ENCODE assay signal across 8 mouse cellular contexts in genomic region chr6:125088561-125089321, GRCm38 (mm10). TPM values are rescaled to one million over a fixed set of nuclear protein-coding genes. Genes with fewer than 3 reads are reported as not detected.
DNase-seq lines count a peak whose midpoint lies in the region; ATAC-seq and TF ChIP-seq lines count a peak whose summit lies in the region.

No protein-coding gene starts in this region.

- H3K79me2 ChIP-seq in heart, adult 2 months (replicated peaks; ENCODE audit: control insufficient read depth, insufficient read depth, low read length), result no peaks in the 10 kb centered on the region

- DNase-seq in spleen, postnatal 10 days (ENCODE audit: low spot score in 2 of 2), result peak; percentile 51 to 68
- DNase-seq in spleen, adult 18-20 months, result no peak
- DNase-seq in heart, adult 2 months, result peak; percentile 78 to 85
- DNase-seq in kidney, adult 2 months, result peak; percentile 94

- intact Hi-C loops in heart, adult 2 months (cut with DNase I), result loop anchor here (2.0 kb wide), 1 partner anchor 78 kb away; no protein-coding TSS in a partner anchor

- TF ChIP-seq CTCF in heart, adult 2 months (IDR thresholded peaks at IDR 0.05), result no peak
- no peak for TF ChIP-seq CTCF in kidney, adult 2 months (conservative IDR thresholded peaks at IDR 0.05; ENCODE audit: insufficient read depth, insufficient read length, low read depth, low read length)

- peak overlapping the region; percentile 58 for H3K4me2 ChIP-seq in embryonic facial prominence, embryonic 13.5 days
- peak overlapping the region; percentile 62 for H3K4me2 ChIP-seq in limb, embryonic 13.5 days (replicated peaks)
- H3K4me2 ChIP-seq in midbrain, embryonic 12.5 days (replicated peaks), result peak overlapping the region; percentile 44
- H3K4me2 ChIP-seq in stomach, embryonic 15.5 days, result peak overlapping the region; percentile 62

- ATAC-seq in embryonic facial prominence, embryonic 13.5 days (ENCODE audit: insufficient number of reproducible peaks, insufficient read depth, low FRiP score, low TSS enrichment, low read depth), result peak; percentile 81
- ATAC-seq in limb, embryonic 13.5 days (ENCODE audit: low FRiP score, low read depth), result peak; percentile 84
- ATAC-seq in midbrain, embryonic 12.5 days (ENCODE audit: low FRiP score, low read depth), result peak; percentile 87
- ATAC-seq in stomach, embryonic 15.5 days (ENCODE audit: insufficient read depth, low FRiP score, low read depth), result peak; percentile 73

- H3K27me3 ChIP-seq in embryonic facial prominence, embryonic 13.5 days, result no peaks in the 10 kb centered on the region
- H3K27me3 ChIP-seq in heart, adult 2 months (ENCODE audit: control insufficient read depth, insufficient read depth, low read length), result no peaks in the 10 kb centered on the region
- H3K27me3 ChIP-seq in kidney, adult 2 months (replicated peaks; ENCODE audit: control insufficient read depth, insufficient read depth, low read length), result no peaks in the 10 kb centered on the region
- H3K27me3 ChIP-seq in limb, embryonic 13.5 days, result no peaks in the 10 kb centered on the region
- H3K27me3 ChIP-seq in midbrain, embryonic 12.5 days, result no peaks in the 10 kb centered on the region
- H3K27me3 ChIP-seq in stomach, embryonic 15.5 days (replicated peaks), result no peaks in the 10 kb centered on the region

- TF ChIP-seq POLR2A in heart, adult 2 months (IDR thresholded peaks at IDR 0.05; ENCODE audit: insufficient read depth, low read depth, low read length), result peak; percentile 67
- TF ChIP-seq POLR2A in kidney, adult 2 months (IDR thresholded peaks at IDR 0.05; ENCODE audit: low read depth, low read length), result peak; percentile 13

- peak overlapping the region; percentile 59 for H3K9ac ChIP-seq in embryonic facial prominence, embryonic 13.5 days
- peak overlapping the region; percentile 53 for H3K9ac ChIP-seq in heart, adult 2 months (ENCODE audit: low read depth, low read length)
- H3K9ac ChIP-seq in limb, embryonic 13.5 days, result peak overlapping the region; percentile 59
- H3K9ac ChIP-seq in midbrain, embryonic 12.5 days (replicated peaks), result peak overlapping the region; percentile 43; the same call in 1 of the 2 replicates
- no peak overlapping the region for H3K9ac ChIP-seq in stomach, embryonic 15.5 days

- no peaks in the 10 kb centered on the region for H3K36me3 ChIP-seq in embryonic facial prominence, embryonic 13.5 days
- no peaks in the 10 kb centered on the region for H3K36me3 ChIP-seq in heart, adult 2 months (ENCODE audit: control insufficient read depth, insufficient read depth, low read length)
- no peaks in the 10 kb centered on the region for H3K36me3 ChIP-seq in kidney, adult 2 months (ENCODE audit: control insufficient read depth, insufficient read depth, low read length)
- no peaks in the 10 kb centered on the region for H3K36me3 ChIP-seq in limb, embryonic 13.5 days
- H3K36me3 ChIP-seq in midbrain, embryonic 12.5 days, result no peaks in the 10 kb centered on the region
- H3K36me3 ChIP-seq in stomach, embryonic 15.5 days, result no peaks in the 10 kb centered on the region

- H3K4me3 ChIP-seq in embryonic facial prominence, embryonic 13.5 days, result peak overlapping the region; percentile 6; the same call in 1 of the 2 replicates
- no peak overlapping the region for H3K4me3 ChIP-seq in heart, adult 2 months
- peak overlapping the region; percentile 4; the same call in 1 of the 2 replicates for H3K4me3 ChIP-seq in kidney, adult 2 months (ENCODE audit: insufficient read depth, low read depth, low read length)
- no peak overlapping the region for H3K4me3 ChIP-seq in limb, embryonic 13.5 days
- H3K4me3 ChIP-seq in midbrain, embryonic 12.5 days, result no peak overlapping the region
- H3K4me3 ChIP-seq in stomach, embryonic 15.5 days (replicated peaks), result peak overlapping the region; percentile 24; the same call in 1 of the 2 replicates

- peak overlapping the region; percentile 97 for H3K27ac ChIP-seq in embryonic facial prominence, embryonic 13.5 days
- H3K27ac ChIP-seq in heart, adult 2 months, result peak overlapping the region; percentile 87
- peak overlapping the region; percentile 87 for H3K27ac ChIP-seq in kidney, adult 2 months (ENCODE audit: insufficient read depth, low read depth, low read length)
- peak overlapping the region; percentile 97 for H3K27ac ChIP-seq in limb, embryonic 13.5 days
- H3K27ac ChIP-seq in midbrain, embryonic 12.5 days (replicated peaks), result peak overlapping the region; percentile 98
- H3K27ac ChIP-seq in stomach, embryonic 15.5 days, result peak overlapping the region; percentile 96

- peaks cover 30% of the 10 kb centered on the region for H3K4me1 ChIP-seq in embryonic facial prominence, embryonic 13.5 days
- peaks cover 8% of the 10 kb centered on the region for H3K4me1 ChIP-seq in heart, adult 2 months (ENCODE audit: control insufficient read depth, insufficient read depth, low read length)
- peaks cover 13% of the 10 kb centered on the region for H3K4me1 ChIP-seq in kidney, adult 2 months (ENCODE audit: control insufficient read depth, insufficient read depth, low read length)
- H3K4me1 ChIP-seq in limb, embryonic 13.5 days, result peaks cover 27% of the 10 kb centered on the region
- H3K4me1 ChIP-seq in midbrain, embryonic 12.5 days, result peaks cover 26% of the 10 kb centered on the region
- H3K4me1 ChIP-seq in stomach, embryonic 15.5 days, result peaks cover 33% of the 10 kb centered on the region

- WGBS in embryonic facial prominence, embryonic 13.5 days, result 3% methylated on average over 18 of the region's 20 CpGs
- 5% methylated on average over 20 of the region's 20 CpGs for WGBS in heart, adult 2 months
- 3% methylated on average over 20 of the region's 20 CpGs for WGBS in kidney, adult 2 months
- WGBS in limb, embryonic 13.5 days, result 2% methylated on average over 20 of the region's 20 CpGs
- WGBS in midbrain, embryonic 12.5 days, result 1% methylated on average over 20 of the region's 20 CpGs
- 1% methylated on average over 20 of the region's 20 CpGs for WGBS in stomach, embryonic 15.5 days

- no peaks in the 10 kb centered on the region for H3K9me3 ChIP-seq in embryonic facial prominence, embryonic 13.5 days
- H3K9me3 ChIP-seq in limb, embryonic 13.5 days, result no peaks in the 10 kb centered on the region
- H3K9me3 ChIP-seq in midbrain, embryonic 12.5 days, result no peaks in the 10 kb centered on the region
- H3K9me3 ChIP-seq in stomach, embryonic 15.5 days, result no peaks in the 10 kb centered on the region

- no peak for TF ChIP-seq EP300 in heart, adult 2 months (IDR thresholded peaks at IDR 0.05; ENCODE audit: insufficient read depth, low read depth, low read length)

RNA-seq across cellular contexts. Expression of gene Chd4, which starts 7.0 kb away (rescaled TPM):
- 83.3 and 91.2 TPM in 2 replicates for polyA plus RNA-seq in embryonic facial prominence, embryonic 13.5 days (2015; fragmentation: Nextera tagmentation; extraction: Ambion mirVana)
- total RNA-seq in heart, adult 2 months (2021), result 100 to 1,000 TPM in 1 of 2 experiments, 10 to 100 TPM in 1; 97.1 to 113 TPM
- 28.3 and 31.6 TPM in 2 replicates for polyA plus RNA-seq in heart, adult 2 months (2012; rRNA removed)
- 43.6 and 57.7 TPM in 2 replicates for polyA plus RNA-seq in kidney, adult 2 months (2012; rRNA removed)
- 86.8 and 93.4 TPM in 2 replicates for polyA plus RNA-seq in limb, embryonic 13.5 days (2015; fragmentation: Nextera tagmentation; extraction: Ambion mirVana)
- 127 and 132 TPM in 2 replicates for polyA plus RNA-seq in midbrain, embryonic 12.5 days (2016; fragmentation: Nextera tagmentation; extraction: Ambion mirVana)
- polyA plus RNA-seq in stomach, embryonic 15.5 days (2015; fragmentation: Nextera tagmentation; extraction: Ambion mirVana), result 58.6 and 62.3 TPM in 2 replicates

RNA-seq across cellular contexts. Expression of gene Lpar5, which starts 21.0 kb away (rescaled TPM):
- polyA plus RNA-seq in embryonic facial prominence, embryonic 13.5 days (2015; fragmentation: Nextera tagmentation; extraction: Ambion mirVana), result 0.59 and 0.97 TPM in 2 replicates
- total RNA-seq in heart, adult 2 months (2021), result under 1 TPM in 1 of 2 experiments, not detected in 1; 0.20 TPM
- polyA plus RNA-seq in heart, adult 2 months (2012; rRNA removed), result 1.2 and 2.3 TPM in 2 replicates
- 2.9 and 3.5 TPM in 2 replicates for polyA plus RNA-seq in kidney, adult 2 months (2012; rRNA removed)
- 0.45 and 0.80 TPM in 2 replicates for polyA plus RNA-seq in limb, embryonic 13.5 days (2015; fragmentation: Nextera tagmentation; extraction: Ambion mirVana)
- 0.16 and 0.26 TPM in 2 replicates for polyA plus RNA-seq in midbrain, embryonic 12.5 days (2016; fragmentation: Nextera tagmentation; extraction: Ambion mirVana)
- 4.6 and 5.0 TPM in 2 replicates for polyA plus RNA-seq in stomach, embryonic 15.5 days (2015; fragmentation: Nextera tagmentation; extraction: Ambion mirVana)

RNA-seq across cellular contexts. Expression of gene Acrbp, which starts 39.3 kb away (rescaled TPM):
- 21.7 and 22.7 TPM in 2 replicates for polyA plus RNA-seq in embryonic facial prominence, embryonic 13.5 days (2015; fragmentation: Nextera tagmentation; extraction: Ambion mirVana)
- 1 to 10 TPM; 1.9 to 2.3 TPM for total RNA-seq in heart, adult 2 months (2021)
- polyA plus RNA-seq in heart, adult 2 months (2012; rRNA removed), result 13.6 and 16.3 TPM in 2 replicates
- 14.3 and 18.9 TPM in 2 replicates for polyA plus RNA-seq in kidney, adult 2 months (2012; rRNA removed)
- polyA plus RNA-seq in limb, embryonic 13.5 days (2015; fragmentation: Nextera tagmentation; extraction: Ambion mirVana), result 16.5 and 19.2 TPM in 2 replicates
- polyA plus RNA-seq in midbrain, embryonic 12.5 days (2016; fragmentation: Nextera tagmentation; extraction: Ambion mirVana), result 18.0 and 18.9 TPM in 2 replicates
- polyA plus RNA-seq in stomach, embryonic 15.5 days (2015; fragmentation: Nextera tagmentation; extraction: Ambion mirVana), result 9.9 and 11.8 TPM in 2 replicates

RNA-seq across cellular contexts. Expression of gene Nop2, which starts 43.0 kb away (rescaled TPM):
- 62.5 and 69.3 TPM in 2 replicates for polyA plus RNA-seq in embryonic facial prominence, embryonic 13.5 days (2015; fragmentation: Nextera tagmentation; extraction: Ambion mirVana)
- total RNA-seq in heart, adult 2 months (2021), result 10 to 100 TPM; 18.9 to 20.3 TPM
- 8.3 and 13.6 TPM in 2 replicates for polyA plus RNA-seq in heart, adult 2 months (2012; rRNA removed)
- 15.5 and 16.5 TPM in 2 replicates for polyA plus RNA-seq in kidney, adult 2 months (2012; rRNA removed)
- polyA plus RNA-seq in limb, embryonic 13.5 days (2015; fragmentation: Nextera tagmentation; extraction: Ambion mirVana), result 65.6 and 67.1 TPM in 2 replicates
- 54.1 and 56.4 TPM in 2 replicates for polyA plus RNA-seq in midbrain, embryonic 12.5 days (2016; fragmentation: Nextera tagmentation; extraction: Ambion mirVana)
- polyA plus RNA-seq in stomach, embryonic 15.5 days (2015; fragmentation: Nextera tagmentation; extraction: Ambion mirVana), result 55.6 and 60.1 TPM in 2 replicates

RNA-seq across cellular contexts. Expression of gene Ing4, which starts 49.2 kb away (rescaled TPM):
- 164 and 187 TPM in 2 replicates for polyA plus RNA-seq in embryonic facial prominence, embryonic 13.5 days (2015; fragmentation: Nextera tagmentation; extraction: Ambion mirVana)
- 10 to 100 TPM; 26.1 to 27.1 TPM for total RNA-seq in heart, adult 2 months (2021)
- polyA plus RNA-seq in heart, adult 2 months (2012; rRNA removed), result 26.3 and 36.2 TPM in 2 replicates
- 39.1 and 39.2 TPM in 2 replicates for polyA plus RNA-seq in kidney, adult 2 months (2012; rRNA removed)
- 183 and 190 TPM in 2 replicates for polyA plus RNA-seq in limb, embryonic 13.5 days (2015; fragmentation: Nextera tagmentation; extraction: Ambion mirVana)
- polyA plus RNA-seq in midbrain, embryonic 12.5 days (2016; fragmentation: Nextera tagmentation; extraction: Ambion mirVana), result 163 and 171 TPM in 2 replicates
- 102 and 115 TPM in 2 replicates for polyA plus RNA-seq in stomach, embryonic 15.5 days (2015; fragmentation: Nextera tagmentation; extraction: Ambion mirVana)

Comparison
In these comparisons a context has a peak if more than half of its experiments do, and no peak if none do; other contexts are left out.
1. DNase-seq: peak in spleen, postnatal 10 days (2 of 2), heart, adult 2 months (2 of 2) and kidney, adult 2 months (single experiment); none in spleen, adult 18-20 months (0 of 2).
2. H3K4me3 ChIP-seq: peak in embryonic facial prominence, embryonic 13.5 days (single experiment), kidney, adult 2 months (single experiment) and stomach, embryonic 15.5 days (single experiment); none in heart, adult 2 months (single experiment), limb, embryonic 13.5 days (single experiment) and midbrain, embryonic 12.5 days (single experiment).
3. Peak in every context shown above with its lines, with median percentiles within 50 percentile points of each other: ATAC-seq, H3K27ac ChIP-seq and H3K4me2 ChIP-seq.